Mouse (Mus musculus): ENCODE results near the gene Usp46. TPM values are rescaled to one million over a fixed set of nuclear protein-coding genes. Genes with fewer than 3 reads are reported as not detected.

The Usp46 gene
- polyA plus RNA-seq, 1 experiment from 2014 or later = 27.3 TPM

- Histone ChIP-seq H3K36me3 (ENCODE audit: insufficient read depth, low read length) (no peaks in the 10 kb centered on the region), H3K9me3 (ENCODE audit: low read length) (no peaks in the 10 kb centered on the region), H3K9ac (replicated peaks; ENCODE audit: low read depth) (no peak overlapping the region), H3K4me3 (ENCODE audit: low read depth, low read length) (no peak overlapping the region), H3K27ac (ENCODE audit: low read length) (no peak overlapping the region), H3K4me2 (replicated peaks; ENCODE audit: low read depth, low read length) (no peak overlapping the region), H3K4me1 (ENCODE audit: insufficient read depth, low read depth, low read length) (no peaks in the 10 kb centered on the region), H3K27me3 (replicated peaks; ENCODE audit: insufficient read depth, low read length) (no peaks in the 10 kb centered on the region)
- 71% methylated on average over 5 of the region's 5 CpGs for WGBS
- no peak for ATAC-seq
- DNase-seq (ENCODE audit: low spot score) = no peak
- no peak for TF ChIP-seq CTCF (IDR thresholded peaks at IDR 0.05)
- TF ChIP-seq EP300 (IDR thresholded peaks at IDR 0.05) = no peak
These were observed 69.3 kb downstream of the Usp46 start for GRCm38 (mm10) chr5:73998966-73999365.

GRCm38 (mm10) chr5:73994850-73995249 lies 73.4 kb downstream of the Usp46 start:
- Histone ChIP-seq H3K4me1 (ENCODE audit: insufficient read depth, low read depth, low read length) (no peaks in the 10 kb centered on the region), H3K27me3 (replicated peaks; ENCODE audit: insufficient read depth, low read length) (no peaks in the 10 kb centered on the region), H3K9me3 (ENCODE audit: low read length) (no peaks in the 10 kb centered on the region), H3K36me3 (ENCODE audit: insufficient read depth, low read length) (no peaks in the 10 kb centered on the region), H3K9ac (replicated peaks; ENCODE audit: low read depth) (no peak overlapping the region), H3K27ac (ENCODE audit: low read length) (no peak overlapping the region), H3K4me2 (replicated peaks; ENCODE audit: low read depth, low read length) (no peak overlapping the region), H3K4me3 (ENCODE audit: low read depth, low read length) (no peak overlapping the region)
- TF ChIP-seq CTCF (IDR thresholded peaks at IDR 0.05) = no peak
- TF ChIP-seq EP300 (IDR thresholded peaks at IDR 0.05) = no peak
- ATAC-seq (no peak), DNase-seq (ENCODE audit: low spot score) (no peak)

- Histone ChIP-seq H3K27me3 (replicated peaks; ENCODE audit: insufficient read depth, low read length) (no peaks in the 10 kb centered on the region), H3K9ac (replicated peaks; ENCODE audit: low read depth) (no peak overlapping the region), H3K4me1 (ENCODE audit: insufficient read depth, low read depth, low read length) (no peaks in the 10 kb centered on the region), H3K36me3 (ENCODE audit: insufficient read depth, low read length) (no peaks in the 10 kb centered on the region), H3K4me2 (replicated peaks; ENCODE audit: low read depth, low read length) (no peak overlapping the region), H3K4me3 (ENCODE audit: low read depth, low read length) (no peak overlapping the region), H3K27ac (ENCODE audit: low read length) (no peak overlapping the region), H3K9me3 (ENCODE audit: low read length) (no peaks in the 10 kb centered on the region)
- DNase-seq (ENCODE audit: low spot score) (peak; percentile 69), ATAC-seq (peak; percentile 46; the same call in 1 of the 2 replicates)
- 61% methylated on average over 4 of the region's 4 CpGs for WGBS
- TF ChIP-seq CTCF (IDR thresholded peaks at IDR 0.05) = peak; percentile 75
- no peak; the same call in 1 of the 2 replicates for TF ChIP-seq EP300 (IDR thresholded peaks at IDR 0.05)
These were observed 74.7 kb downstream of the Usp46 start for GRCm38 (mm10) chr5:73993538-73993937.

GRCm38 (mm10) chr5:73992321-73992720 lies 75.9 kb downstream of the Usp46 start:
- no peak for ATAC-seq
- WGBS = 92% methylated on average over 13 of the region's 13 CpGs
- Histone ChIP-seq H3K27ac (ENCODE audit: low read length) (no peak overlapping the region), H3K9me3 (ENCODE audit: low read length) (no peaks in the 10 kb centered on the region), H3K4me1 (ENCODE audit: insufficient read depth, low read depth, low read length) (no peaks in the 10 kb centered on the region), H3K9ac (replicated peaks; ENCODE audit: low read depth) (no peak overlapping the region), H3K4me2 (replicated peaks; ENCODE audit: low read depth, low read length) (no peak overlapping the region), H3K27me3 (replicated peaks; ENCODE audit: insufficient read depth, low read length) (no peaks in the 10 kb centered on the region), H3K36me3 (ENCODE audit: insufficient read depth, low read length) (no peaks in the 10 kb centered on the region), H3K4me3 (ENCODE audit: low read depth, low read length) (no peak overlapping the region)
- DNase-seq (ENCODE audit: low spot score) = no peak
- TF ChIP-seq CTCF (IDR thresholded peaks at IDR 0.05) = no peak
- TF ChIP-seq EP300 (IDR thresholded peaks at IDR 0.05) = no peak

- Histone ChIP-seq H3K36me3 (ENCODE audit: insufficient read depth, low read length) (no peaks in the 10 kb centered on the region), H3K4me2 (replicated peaks; ENCODE audit: low read depth, low read length) (no peak overlapping the region), H3K4me1 (ENCODE audit: insufficient read depth, low read depth, low read length) (no peaks in the 10 kb centered on the region), H3K9me3 (ENCODE audit: low read length) (no peaks in the 10 kb centered on the region), H3K9ac (replicated peaks; ENCODE audit: low read depth) (no peak overlapping the region), H3K27me3 (replicated peaks; ENCODE audit: insufficient read depth, low read length) (no peaks in the 10 kb centered on the region), H3K27ac (ENCODE audit: low read length) (no peak overlapping the region), H3K4me3 (ENCODE audit: low read depth, low read length) (no peak overlapping the region)
- ATAC-seq (no peak; the same call in 1 of the 2 replicates), DNase-seq (ENCODE audit: low spot score) (no peak)
- TF ChIP-seq CTCF (IDR thresholded peaks at IDR 0.05) (no peak), EP300 (IDR thresholded peaks at IDR 0.05) (no peak)
- 80% methylated on average over 3 of the region's 3 CpGs for WGBS
These were observed 78.7 kb downstream of the Usp46 start for GRCm38 (mm10) chr5:73989532-73989931.

GRCm38 (mm10) chr5:73987777-73988560 lies 80.3 kb downstream of the Usp46 start:
- ATAC-seq (no peak), DNase-seq (ENCODE audit: low spot score) (no peak)
- Histone ChIP-seq H3K4me1 (ENCODE audit: insufficient read depth, low read depth, low read length) (no peaks in the 10 kb centered on the region), H3K9me3 (ENCODE audit: low read length) (no peaks in the 10 kb centered on the region), H3K36me3 (ENCODE audit: insufficient read depth, low read length) (no peaks in the 10 kb centered on the region), H3K4me2 (replicated peaks; ENCODE audit: low read depth, low read length) (no peak overlapping the region), H3K27ac (ENCODE audit: low read length) (no peak overlapping the region), H3K27me3 (replicated peaks; ENCODE audit: insufficient read depth, low read length) (no peaks in the 10 kb centered on the region), H3K4me3 (ENCODE audit: low read depth, low read length) (no peak overlapping the region), H3K9ac (replicated peaks; ENCODE audit: low read depth) (no peak overlapping the region)
- TF ChIP-seq EP300 (IDR thresholded peaks at IDR 0.05) (no peak), CTCF (IDR thresholded peaks at IDR 0.05) (no peak)
- 62% methylated on average over 13 of the region's 13 CpGs for WGBS
